Mouse (Mus musculus) hindbrain, postnatal 0 days (tissue): Measurements from ENCODE around the gene Adgrb3. TPM values are rescaled to one million over a fixed set of nuclear protein-coding genes. Genes with fewer than 3 reads are reported as not detected.

Source experiments
- ATAC-seq: fragments of 200-750 bp; cut with Nextera tagmentation; 2 replicates; pipeline ENCODE4 v1.8.0; 2017; ENCODE audit warnings: mild to moderate bottlenecking, moderate TSS enrichment, moderate library complexity
- DNase-seq: peaks from one replicate; pipeline ENCODE4 v3.0.0-alpha.2; 2015; ENCODE audit warnings: low spot score
- H3K27ac ChIP-seq: fragments of 300-500 bp; sonication (generic); 2 replicates; pipeline ENCODE4 v1.5.1; 2014; ENCODE audit warnings: mild to moderate bottlenecking
- H3K27me3 ChIP-seq: fragments of 300-500 bp; sonication (generic); 2 replicates; pipeline ENCODE4 v1.6.1; 2014; ENCODE audit warnings: low read length, mixed read lengths; ENCODE audit not compliant: insufficient read depth
- H3K36me3 ChIP-seq: fragments of 300-500 bp; sonication (generic); 2 replicates; pipeline ENCODE4 v1.6.1; 2014; ENCODE audit warnings: low read length, mixed read lengths; ENCODE audit not compliant: insufficient read depth
- H3K4me1 ChIP-seq: fragments of 300-500 bp; sonication (generic); 2 replicates; pipeline ENCODE4 v1.6.1; 2014; ENCODE audit warnings: antibody characterized with exemption, low read length, mixed read lengths; ENCODE audit not compliant: insufficient read depth
- H3K4me2 ChIP-seq: fragments of 300-500 bp; sonication (generic); 2 replicates; pipeline ENCODE4 v1.6.1; 2014; ENCODE audit warnings: low read depth, mild to moderate bottlenecking, low read length, moderate library complexity, mixed read lengths
- H3K4me3 ChIP-seq: fragments of 300-500 bp; sonication (generic); 2 replicates; pipeline ENCODE4 v1.5.1; 2014; ENCODE audit warnings: low read length
- H3K9ac ChIP-seq: fragments of 300-500 bp; sonication (generic); replicated peaks from 2 replicates; pipeline ENCODE4 v1.6.1; 2014; ENCODE audit warnings: mild to moderate bottlenecking, low read length, moderate library complexity, mixed read lengths
- H3K9me3 ChIP-seq: fragments of 300-500 bp; sonication (generic); 2 replicates; pipeline ENCODE4 v1.6.1; 2016; ENCODE audit warnings: low read length, mixed read lengths
- CTCF ChIP-seq: IDR thresholded peaks from 2 replicates; pipeline ENCODE4 v1.5.1; 2016; ENCODE audit warnings: antibody characterized with exemption, control low read depth, low read depth
- WGBS: fragments of 180-500 bp; shearing (Covaris S2); extraction: QIAGEN DNeasy Blood & Tissue Kit; methylation state at CpG from one replicate; pipeline ENCODE4 v1.1.7; 2014; 5-methylcytosine and 5-hydroxymethylcytosine counted together
- polyA plus RNA-seq: library from polyadenylated mRNA; unstranded; fragments of >200 nt; fragmentation: Nextera tagmentation; extraction: Ambion mirVana; gene quantifications from 2 replicates; pipeline ENCODE4 v1.2.1, GENCODE M21; 2015
- total RNA-seq: library from RNA; depleted of rRNA; stranded (reverse); fragments of >200 nt; gene quantifications from 2 replicates; pipeline ENCODE4 v1.2.3, GENCODE M21; 2014

The Adgrb3 gene
- total and polyA plus RNA-seq, 2 experiments from 2014 or later, result 46.5 to 74.6 TPM

- Histone ChIP-seq H3K27me3 (no peaks in the 10 kb centered on the region), H3K9me3 (no peaks in the 10 kb centered on the region), H3K36me3 (no peaks in the 10 kb centered on the region), H3K4me3 (no peak overlapping the region), H3K4me2 (no peak overlapping the region), H3K4me1 (no peaks in the 10 kb centered on the region), H3K27ac (no peak overlapping the region), H3K9ac (no peak overlapping the region)
- TF ChIP-seq CTCF, result no peak
- DNase-seq (peak; percentile 15), ATAC-seq (no peak)
- WGBS, result 52% methylated on average over 4 of the region's 4 CpGs
Observed at GRCm38 (mm10) chr1:25754528-25754927, 75.0 kb downstream of the Adgrb3 start.

GRCm38 (mm10) chr1:25745575-25745974 lies 83.9 kb downstream of the Adgrb3 start:
- Histone ChIP-seq H3K4me1 (no peaks in the 10 kb centered on the region), H3K27me3 (no peaks in the 10 kb centered on the region), H3K9ac (no peak overlapping the region), H3K36me3 (no peaks in the 10 kb centered on the region), H3K4me3 (no peak overlapping the region), H3K27ac (no peak overlapping the region), H3K9me3 (no peaks in the 10 kb centered on the region), H3K4me2 (no peak overlapping the region)
- 67% methylated on average over 4 of the region's 4 CpGs for WGBS
- DNase-seq (peak; percentile 61), ATAC-seq (peak; percentile 63; the same call in 1 of the 2 replicates)
- no peak for TF ChIP-seq CTCF

- Histone ChIP-seq H3K36me3 (no peaks in the 10 kb centered on the region), H3K9me3 (no peaks in the 10 kb centered on the region), H3K4me2 (no peak overlapping the region), H3K9ac (no peak overlapping the region), H3K4me1 (no peaks in the 10 kb centered on the region), H3K27ac (peak overlapping the region; percentile 32; the same call in 1 of the 2 replicates), H3K27me3 (no peaks in the 10 kb centered on the region), H3K4me3 (no peak overlapping the region)
- TF ChIP-seq CTCF, result no peak
- ATAC-seq (peak; percentile 67; the same call in 1 of the 2 replicates), DNase-seq (peak; percentile 60)
- whole genome bisulfite sequencing, result 63% methylated on average over 6 of the region's 6 CpGs
Observed at GRCm38 (mm10) chr1:25744736-25745135, 84.8 kb downstream of the Adgrb3 start.

- 80% methylated on average over 5 of the region's 5 CpGs for WGBS
- Histone ChIP-seq H3K36me3 (no peaks in the 10 kb centered on the region), H3K27ac (no peak overlapping the region), H3K4me3 (no peak overlapping the region), H3K4me1 (no peaks in the 10 kb centered on the region), H3K4me2 (no peak overlapping the region), H3K27me3 (no peaks in the 10 kb centered on the region), H3K9ac (no peak overlapping the region), H3K9me3 (no peaks in the 10 kb centered on the region)
- TF ChIP-seq CTCF, result no peak
- no peak for ATAC-seq
- no peak for DNase-seq
Observed at GRCm38 (mm10) chr1:25729844-25730243, 99.7 kb downstream of the Adgrb3 start.

- Histone ChIP-seq H3K9me3 (no peaks in the 10 kb centered on the region), H3K27ac (no peak overlapping the region), H3K27me3 (no peaks in the 10 kb centered on the region), H3K4me1 (no peaks in the 10 kb centered on the region), H3K9ac (no peak overlapping the region), H3K4me3 (no peak overlapping the region), H3K4me2 (no peak overlapping the region), H3K36me3 (no peaks in the 10 kb centered on the region)
- 33% methylated on average over 1 of the region's 1 CpGs for WGBS
- DNase-seq (no peak), ATAC-seq (no peak)
- TF ChIP-seq CTCF, result no peak
Observed at GRCm38 (mm10) chr1:25711474-25711873, 118.0 kb downstream of the Adgrb3 start.

- Histone ChIP-seq H3K4me1 (no peaks in the 10 kb centered on the region), H3K27ac (no peak overlapping the region), H3K9me3 (no peaks in the 10 kb centered on the region), H3K4me2 (no peak overlapping the region), H3K27me3 (no peaks in the 10 kb centered on the region), H3K4me3 (no peak overlapping the region), H3K9ac (no peak overlapping the region), H3K36me3 (no peaks in the 10 kb centered on the region)
- DNase-seq (no peak), ATAC-seq (no peak)
- no peak for TF ChIP-seq CTCF
- 82% methylated on average over 2 of the region's 2 CpGs for whole genome bisulfite sequencing
Observed at GRCm38 (mm10) chr1:25706299-25706698, 123.2 kb downstream of the Adgrb3 start.

- no peak overlapping the region for H3K4me3 ChIP-seq
- no peak overlapping the region for H3K9ac ChIP-seq
- TF ChIP-seq CTCF, result no peak
- WGBS, result 82% methylated on average over 6 of the region's 6 CpGs
- no peak for DNase-seq
- no peaks in the 10 kb centered on the region for H3K9me3 ChIP-seq
- H3K4me1 ChIP-seq, result no peaks in the 10 kb centered on the region
- no peak for ATAC-seq
- no peak overlapping the region for H3K4me2 ChIP-seq
- no peaks in the 10 kb centered on the region for H3K27me3 ChIP-seq
- 0 out of 2 replicates have a peak overlapping the region, but pooled peaks have one; percentile 4 for H3K27ac ChIP-seq
- no peaks in the 10 kb centered on the region for H3K36me3 ChIP-seq
Observed at GRCm38 (mm10) chr1:25698702-25699250, 130.7 kb downstream of the Adgrb3 start.
